Mouse (Mus musculus) cerebellum, adult 2 months (tissue): Measurements from ENCODE around the gene Gstz1. TPM values are rescaled to one million over a fixed set of nuclear protein-coding genes. Genes with fewer than 3 reads are reported as not detected.
A peak's percentile ranks its signal among the peaks of the same experiment; 100 is the strongest.
"Not testable (repeated sequence)": the region's sequence is repeated elsewhere in the genome, so short reads cannot be mapped to it uniquely, and the experiment has no call there.

Experiments
- DNase-seq, 2 experiments: peaks; one replicate each; pipeline ENCODE4 v3.0.0; 2021
- H3K27ac ChIP-seq: fragments of 200-500 bp; 2 replicates; pipeline ENCODE4 v1.5.1; 2012; ENCODE audit warnings: low read length, control low read depth, inconsistent platforms; ENCODE audit not compliant: insufficient read depth
- H3K27me3 ChIP-seq: fragments of 200-500 bp; 2 replicates; pipeline ENCODE4 v1.6.1; 2012; ENCODE audit warnings: inconsistent platforms, mild to moderate bottlenecking, low read length, moderate library complexity; ENCODE audit not compliant: control insufficient read depth, insufficient read depth
- H3K4me1 ChIP-seq: fragments of 200-500 bp; 2 replicates; pipeline ENCODE4 v1.6.1; 2011; ENCODE audit warnings: low read length; ENCODE audit not compliant: control insufficient read depth, insufficient read depth
- H3K4me3 ChIP-seq: fragments of 200-500 bp; replicated peaks from 2 replicates; pipeline ENCODE3; 2011; ENCODE audit warnings: mild to moderate bottlenecking, low read depth, low read length, control low read depth; ENCODE audit not compliant: insufficient read depth
- CTCF ChIP-seq: fragments of 200-500 bp; IDR thresholded peaks from 2 replicates; pipeline ENCODE4 v1.5.1; 2011; ENCODE audit warnings: low read depth, mild to moderate bottlenecking, control low read depth, low read length, moderate library complexity, borderline replicate concordance; ENCODE audit not compliant: insufficient read depth
- POLR2A ChIP-seq: fragments of 200-500 bp; IDR thresholded peaks from 2 replicates; pipeline ENCODE4 v1.6.1; 2011; ENCODE audit warnings: low read length, control low read depth, borderline replicate concordance; ENCODE audit not compliant: insufficient read depth
- WGBS: fragments of 180-500 bp; shearing (Covaris S2); methylation state at CpG from one replicate; pipeline ENCODE4 v1.1.7; 2018; 5-methylcytosine and 5-hydroxymethylcytosine counted together
- polyA plus RNA-seq: library from polyadenylated mRNA; depleted of rRNA; stranded (reverse); fragments of >200 nt; gene quantifications from 2 replicates; pipeline ENCODE4 v1.2.3, GENCODE M21; 2012; rRNA removed

Gene Gstz1
- polyA plus RNA-seq, 1 experiment: 69.4 TPM

- peak within 1 kb of the TSS; percentile 89 for H3K4me3 ChIP-seq
- TF ChIP-seq CTCF (no peak), POLR2A (peak; percentile 20; the same call in 1 of the 2 replicates)
- WGBS: under 1% methylated on average over 68 of the region's 70 CpGs
- H3K4me1 ChIP-seq: 0 out of 2 replicates have a peak, but pooled peaks cover 2% of the 10 kb centered on the region
- H3K27me3 ChIP-seq: no peaks in the 10 kb centered on the region
- peak; percentile 80 for DNase-seq
- peak within 1 kb of the TSS; percentile 65 for H3K27ac ChIP-seq
Measured at GRCm38 (mm10) chr12:87199973-87200586, 53.1 kb downstream of the Gstz1 start, which contains the start of gene Tmed8. TSS of gene Tmed8 (minus strand) at chr12:87200454.

GRCm38 (mm10) chr12:87201694-87202093 lies 54.7 kb downstream of the Gstz1 start:
- WGBS: 71% methylated on average over 5 of the region's 5 CpGs
- DNase-seq: no peak
- Histone ChIP-seq H3K4me1 (0 out of 2 replicates have a peak, but pooled peaks cover 2% of the 10 kb centered on the region), H3K4me3 (no peak overlapping the region), H3K27ac (no peak overlapping the region), H3K27me3 (no peaks in the 10 kb centered on the region)
- TF ChIP-seq CTCF (no peak), POLR2A (no peak)

GRCm38 (mm10) chr12:87205789-87206188 lies 58.8 kb downstream of the Gstz1 start:
- 90% methylated on average over 5 of the region's 5 CpGs for WGBS
- H3K27me3 ChIP-seq, H3K4me3 ChIP-seq, H3K4me1 ChIP-seq, H3K27ac ChIP-seq, DNase-seq: not testable (repeated sequence)

GRCm38 (mm10) chr12:87212844-87213606 lies 66.1 kb downstream of the Gstz1 start:
- no peaks in the 10 kb centered on the region for H3K27me3 ChIP-seq
- no peak overlapping the region for H3K4me3 ChIP-seq
- WGBS: 65% methylated on average over 2 of the region's 2 CpGs
- no peaks in the 10 kb centered on the region for H3K4me1 ChIP-seq
- no peak for DNase-seq
- TF ChIP-seq CTCF (no peak), POLR2A (no peak)
- H3K27ac ChIP-seq: no peak overlapping the region

Other genes starting within 250 kb of the Gstz1 start
- 122 and 127 TPM in 2 replicates for gene Cipc, start 200.1 kb upstream of the Gstz1 start, polyA plus RNA-seq
- gene Zdhhc22, start 156.7 kb upstream of the Gstz1 start, polyA plus RNA-seq: 28.1 and 29.3 TPM in 2 replicates
- gene Tmem63c, start 125.8 kb upstream of the Gstz1 start, polyA plus RNA-seq: 55.9 and 71.0 TPM in 2 replicates
- 3.8 and 5.0 TPM in 2 replicates for gene Ngb, start 44.6 kb upstream of the Gstz1 start, polyA plus RNA-seq
- 21.9 and 22.4 TPM in 2 replicates for gene Pomt2, start 803 bp downstream of the Gstz1 start, polyA plus RNA-seq
- gene Samd15, start 52.6 kb downstream of the Gstz1 start, polyA plus RNA-seq: 1.9 and 2.0 TPM in 2 replicates
- gene Tmed8, start 53.3 kb downstream of the Gstz1 start, polyA plus RNA-seq: 22.1 and 23.5 TPM in 2 replicates
- gene Noxred1, start 91.6 kb downstream of the Gstz1 start, polyA plus RNA-seq: 1.5 and 2.0 TPM in 2 replicates
- 58.2 and 60.3 TPM in 2 replicates for gene Vipas39, start 119.1 kb downstream of the Gstz1 start, polyA plus RNA-seq
- gene Ahsa1, start 119.3 kb downstream of the Gstz1 start, polyA plus RNA-seq: 238 and 246 TPM in 2 replicates
- 0.21 and 0.26 TPM in 2 replicates for gene Ism2, start 152.5 kb downstream of the Gstz1 start, polyA plus RNA-seq
- 23.3 and 25.2 TPM in 2 replicates for gene Sptlc2, start 241.2 kb downstream of the Gstz1 start, polyA plus RNA-seq